ENCODE assay signal across 8 mouse cellular contexts in genomic region chr5:111409412-111410044, GRCm38 (mm10). TPM values are rescaled to one million over a fixed set of nuclear protein-coding genes. Genes with fewer than 3 reads are reported as not detected.
DNase-seq lines count a peak whose midpoint lies in the region; ATAC-seq lines count a peak whose summit lies in the region.

No protein-coding gene starts in this region.

- no peak overlapping the region for H3K9ac ChIP-seq in heart, embryonic 11.5 days (ENCODE audit: low read depth, low read length)
- H3K9ac ChIP-seq in forebrain, embryonic 13.5 days: no peak overlapping the region

- WGBS in heart, embryonic 11.5 days (ENCODE audit: insufficient replicate concordance): 0% methylated on average over 1 of the region's 1 CpGs
- 52% methylated on average over 1 of the region's 1 CpGs for WGBS in forebrain, embryonic 13.5 days

- ATAC-seq in heart, embryonic 11.5 days (replicated peaks; ENCODE audit: insufficient number of reproducible peaks, low FRiP score, low TSS enrichment): no peak
- no peak for ATAC-seq in forebrain, embryonic 13.5 days

- H3K27ac ChIP-seq in heart, embryonic 11.5 days (ENCODE audit: low read depth, low read length): 0 out of 2 replicates have a peak overlapping the region, but pooled peaks have one; percentile 50
- no peak overlapping the region for H3K27ac ChIP-seq in forebrain, embryonic 13.5 days

- no peaks in the 10 kb centered on the region for H3K9me3 ChIP-seq in heart, embryonic 11.5 days (replicated peaks; ENCODE audit: control insufficient read depth, low read length)
- no peaks in the 10 kb centered on the region for H3K9me3 ChIP-seq in forebrain, embryonic 13.5 days (replicated peaks)

- H3K4me3 ChIP-seq in heart, embryonic 11.5 days (ENCODE audit: low read depth, low read length): no peak overlapping the region
- no peak overlapping the region for H3K4me3 ChIP-seq in forebrain, embryonic 13.5 days

- no peak overlapping the region for H3K4me2 ChIP-seq in heart, embryonic 11.5 days
- no peak overlapping the region for H3K4me2 ChIP-seq in forebrain, embryonic 13.5 days

- DNase-seq in layer of hippocampus, adult 9-11 months: peak; percentile 22
- DNase-seq in layer of hippocampus, postnatal 10 days (ENCODE audit: low spot score in 2 of 2): no peak
- DNase-seq in adipocyte (ENCODE audit: low spot score): peak; percentile 50
- peak; percentile 57 for DNase-seq in lung, postnatal 25 days (ENCODE audit: low spot score)
- DNase-seq in left cerebral cortex, adult 8-10 months (ENCODE audit: low spot score in 2 of 2): no peak
- DNase-seq in right cerebral cortex, postnatal 4 days: no peak

- no peaks in the 10 kb centered on the region for H3K36me3 ChIP-seq in heart, embryonic 11.5 days (ENCODE audit: control insufficient read depth, insufficient read depth, low read length)
- H3K36me3 ChIP-seq in forebrain, embryonic 13.5 days (ENCODE audit: poor library complexity, severe bottlenecking): no peaks in the 10 kb centered on the region

- H3K27me3 ChIP-seq in heart, embryonic 11.5 days (ENCODE audit: control insufficient read depth, insufficient read depth, low read length): peaks cover 16% of the 10 kb centered on the region
- no peaks in the 10 kb centered on the region; the same call in 1 of the 2 replicates for H3K27me3 ChIP-seq in forebrain, embryonic 13.5 days

- peaks cover 29% of the 10 kb centered on the region for H3K4me1 ChIP-seq in heart, embryonic 11.5 days (ENCODE audit: control insufficient read depth, insufficient read depth, low read length)
- H3K4me1 ChIP-seq in forebrain, embryonic 13.5 days: peaks cover 31% of the 10 kb centered on the region

RNA-seq across cellular contexts. Expression of gene Mn1, which starts 7.6 kb away (rescaled TPM):
- 10 to 100 TPM; 33.7 to 36.8 TPM for total RNA-seq in layer of hippocampus, postnatal 10 days (2021)
- polyA plus RNA-seq in heart, embryonic 11.5 days (2014; fragmentation: Nextera tagmentation; extraction: Ambion mirVana): 6.6 and 7.1 TPM in 2 replicates
- 81.0 and 89.3 TPM in 2 replicates for polyA plus RNA-seq in forebrain, embryonic 13.5 days (2015; fragmentation: Nextera tagmentation; extraction: Ambion mirVana)
- 10 to 100 TPM; 52.4 to 55.5 (median 53.9) TPM for total RNA-seq in left cerebral cortex, adult 8-10 months (2022)

Comparison
In these comparisons a context has a peak if more than half of its experiments do, and no peak if none do; other contexts are left out.
1. DNase-seq: peak in layer of hippocampus, adult 9-11 months (single experiment), adipocyte (single experiment) and lung, postnatal 25 days (single experiment); none in layer of hippocampus, postnatal 10 days (0 of 2), left cerebral cortex, adult 8-10 months (0 of 2) and right cerebral cortex, postnatal 4 days (single experiment).